Mouse (Mus musculus) CH12.LX (cell line): ENCODE data around the gene Ptprr. TPM values are rescaled to one million over a fixed set of nuclear protein-coding genes. Genes with fewer than 3 reads are reported as not detected.

Experiments
- DNase-seq: peaks from one replicate; pipeline ENCODE4 v3.0.0-alpha.2; 2013; ENCODE audit errors: extremely low read depth
- H3K27ac ChIP-seq: 2 replicates; pipeline ENCODE4 v1.5.1; 2012; ENCODE audit warnings: low read depth, mild to moderate bottlenecking, control low read depth, moderate library complexity; ENCODE audit not compliant: insufficient read depth
- H3K27me3 ChIP-seq: replicated peaks from 2 replicates; pipeline ENCODE3; 2012; ENCODE audit warnings: inconsistent platforms
- H3K36me3 ChIP-seq, 2 experiments: replicated peaks in 1 of 2; 2 replicates each; pipeline versions ENCODE3 to v1.6.1; 2012; ENCODE audit warnings: inconsistent platforms in 1 of 2, low read length in 1 of 2, mild to moderate bottlenecking in 1 of 2, mixed read lengths in 1 of 2, moderate library complexity in 1 of 2; ENCODE audit not compliant: control insufficient read depth in 1 of 2, insufficient read depth in 1 of 2
- H3K4me1 ChIP-seq, 2 experiments: 2 replicates each; pipeline ENCODE4 v1.6.1; 2012; ENCODE audit warnings: inconsistent platforms in 1 of 2, moderate library complexity in 1 of 2; ENCODE audit not compliant: insufficient read depth in 2 of 2, control insufficient read depth in 1 of 2
- H3K4me2 ChIP-seq: 2 replicates; pipeline ENCODE4 v1.6.1; 2012; ENCODE audit warnings: low read depth, mild to moderate bottlenecking, control low read depth; ENCODE audit not compliant: poor library complexity, insufficient read depth, severe bottlenecking
- H3K4me3 ChIP-seq, 3 experiments: fragments of 150-350 bp in 1 of 3; sonication (generic) in 1 of 3; replicated peaks in 1 of 3; 2 replicates each; pipeline versions ENCODE3 to v1.5.1; 2011 to 2012; ENCODE audit warnings: low read depth in 2 of 3, low read length in 2 of 3, mild to moderate bottlenecking in 2 of 3, moderate library complexity in 2 of 3, control low read depth in 1 of 3, improper control_type of control experiment in 1 of 3, inconsistent platforms in 1 of 3, mixed read lengths in 1 of 3; ENCODE audit not compliant: poor library complexity in 1 of 3
- H3K79me2 ChIP-seq: replicated peaks from 2 replicates; pipeline ENCODE4 v1.6.1; 2012; ENCODE audit warnings: mild to moderate bottlenecking, moderate library complexity; ENCODE audit not compliant: control insufficient read depth, poor library complexity, insufficient read depth, severe bottlenecking; ENCODE audit errors: extremely low read depth
- H3K9ac ChIP-seq: 2 replicates; pipeline ENCODE4 v1.6.1; 2012; ENCODE audit warnings: low read depth, mild to moderate bottlenecking, control low read depth, moderate library complexity; ENCODE audit not compliant: insufficient read depth
- H3K9me3 ChIP-seq: replicated peaks from 2 replicates; pipeline ENCODE3; 2012; ENCODE audit warnings: low read length, inconsistent platforms, mixed read lengths
- CTCF ChIP-seq, 2 experiments: IDR thresholded peaks in 1 of 2; conservative IDR thresholded peaks in 1 of 2; 2 replicates each; pipeline ENCODE4 v1.5.1; 2011 to 2012; ENCODE audit warnings: low read depth in 2 of 2, low read length in 2 of 2, improper control_type of control experiment in 1 of 2, inconsistent platforms in 1 of 2, mild to moderate bottlenecking in 1 of 2, moderate library complexity in 1 of 2
- EP300 ChIP-seq: IDR thresholded peaks from 2 replicates; pipeline ENCODE4 v1.6.1; 2011; ENCODE audit warnings: low read length, improper control_type of control experiment
- GABPA ChIP-seq: IDR thresholded peaks from 2 replicates; pipeline ENCODE4 v1.6.1; 2012; ENCODE audit warnings: low read depth, low read length, improper control_type of control experiment, inconsistent platforms; ENCODE audit not compliant: insufficient replicate concordance
- HCFC1 ChIP-seq: IDR thresholded peaks from 2 replicates; pipeline ENCODE4 v1.6.1; 2012; ENCODE audit warnings: low read depth, mild to moderate bottlenecking, inconsistent platforms, low read length, improper control_type of control experiment
- JUND ChIP-seq: conservative IDR thresholded peaks from 2 replicates; pipeline ENCODE4 v1.6.1; 2011; ENCODE audit warnings: low read depth, low read length, improper control_type of control experiment
- PAX5 ChIP-seq: IDR thresholded peaks from 2 replicates; pipeline ENCODE4 v1.6.1; 2012; ENCODE audit warnings: low read length, inconsistent platforms, mixed read lengths
- RAD21 ChIP-seq: IDR thresholded peaks from 2 replicates; pipeline ENCODE4 v1.6.1; 2011; ENCODE audit warnings: low read depth, mild to moderate bottlenecking, low read length, improper control_type of control experiment, moderate library complexity
- RCOR1 ChIP-seq: conservative IDR thresholded peaks from 2 replicates; pipeline ENCODE4 v1.6.1; 2012; ENCODE audit warnings: low read depth, mild to moderate bottlenecking, inconsistent platforms, low read length, improper control_type of control experiment
- SMC3 ChIP-seq: IDR thresholded peaks from 2 replicates; pipeline ENCODE4 v1.6.1; 2011; ENCODE audit warnings: low read depth, low read length, improper control_type of control experiment
- TCF12 ChIP-seq: IDR thresholded peaks from 2 replicates; pipeline ENCODE4 v1.6.1; 2014; ENCODE audit warnings: low read depth, mild to moderate bottlenecking, inconsistent platforms, low read length, improper control_type of control experiment
- USF2 ChIP-seq: conservative IDR thresholded peaks from 2 replicates; pipeline ENCODE4 v1.6.1; 2011; ENCODE audit warnings: low read depth, low read length, improper control_type of control experiment
- ZC3H11A ChIP-seq: IDR thresholded peaks from 2 replicates; pipeline ENCODE4 v1.6.1; 2012; ENCODE audit warnings: low read depth, mild to moderate bottlenecking, inconsistent platforms, low read length, improper control_type of control experiment
- ZMIZ1 ChIP-seq: IDR thresholded peaks from 2 replicates; pipeline ENCODE4 v1.6.1; 2012; ENCODE audit warnings: low read depth, mild to moderate bottlenecking, inconsistent platforms, low read length, improper control_type of control experiment
- ZNF384 ChIP-seq: IDR thresholded peaks from 2 replicates; pipeline ENCODE4 v1.6.1; 2012; ENCODE audit warnings: low read depth, low read length, improper control_type of control experiment, inconsistent platforms
- dilution Hi-C: fragments of 300-500 bp; cut with MboI; formaldehyde crosslinking; loops from 2 replicates; pipeline ENCODE4 v1.14.3; 2020; ENCODE audit warnings: low sequenced_read_pairs; ENCODE audit not compliant: extremely low pct_unique_long_range_greater_than_20kb, extremely low pct_ligation_motif_present
- in situ Hi-C: fragments of 300-500 bp; cut with MboI; formaldehyde crosslinking; loops from 3 replicates; pipeline ENCODE4 v1.14.3; 2019; ENCODE audit warnings: low sequenced_read_pairs, low pct_ligation_motif_present, low pct_unique_long_range_greater_than_20kb, mixed read lengths
- polyA plus RNA-seq: library from polyadenylated mRNA; unstranded; fragments of >175 nt; gene quantifications from 2 replicates; pipeline ENCODE4 v1.2.1, GENCODE M21; 2012; ENCODE audit warnings: low read depth; ENCODE audit not compliant: insufficient read length
- total RNA-seq, 2 experiments: library from RNA; depleted of rRNA; stranded (reverse); fragments of 300-350 nt in 1 of 2; fragments of >200 nt in 1 of 2; gene quantifications; 2 replicates each; pipeline ENCODE4 v1.2.3; 2012 to 2014

Ptprr gene
- total and polyA plus RNA-seq, 3 experiments = 0.51 to 1.9 (median 0.81) TPM

GRCm38 (mm10) chr10:116207987-116208726 lies 190.1 kb downstream of the Ptprr start:
- Histone ChIP-seq H3K4me2 (no peak overlapping the region), H3K36me3 (no peaks in the 10 kb centered on the region), H3K27me3 (no peaks in the 10 kb centered on the region), H3K9ac (no peak overlapping the region), H3K27ac (no peak overlapping the region), H3K4me1 (no peaks in the 10 kb centered on the region), H3K4me3 (no peak overlapping the region), H3K79me2 (no peaks in the 10 kb centered on the region), H3K9me3 (no peaks in the 10 kb centered on the region)
- in situ Hi-C loops (loop anchor here (10.0 kb wide), 1 partner anchor 117 kb away; no protein-coding TSS in a partner anchor), dilution Hi-C loops (no loop called here)
- peak; percentile 64 for DNase-seq
- TF ChIP-seq RCOR1 (no peak), RAD21 (peak; percentile 85), ZC3H11A (0 out of 2 replicates have a peak, but pooled peaks have one; percentile 7), ZNF384 (peak; percentile 96), JUND (no peak; the same call in 1 of the 2 replicates), SMC3 (peak; percentile 69), CTCF (conservative IDR thresholded peaks at IDR 0.05 in 1 of 2, IDR thresholded peaks at IDR 0.05 in 1 of 2; ENCODE audit: low read depth in 2 of 2, low read length in 2 of 2) (peak; percentile 93 to 95), EP300 (no peak)

- Histone ChIP-seq H3K4me2 (no peak overlapping the region), H3K27ac (no peak overlapping the region), H3K4me3 (no peak overlapping the region), H3K9me3 (no peaks in the 10 kb centered on the region), H3K36me3 (no peaks in the 10 kb centered on the region), H3K9ac (no peak overlapping the region), H3K27me3 (no peaks in the 10 kb centered on the region), H3K79me2 (no peaks in the 10 kb centered on the region), H3K4me1 (no peaks in the 10 kb centered on the region)
- dilution Hi-C loops (no loop called here), in situ Hi-C loops (loop anchor here (10.0 kb wide), 1 partner anchor 116 kb away; no protein-coding TSS in a partner anchor)
- DNase-seq = no peak
- no peak for TF ChIP-seq GABPA
- TF ChIP-seq ZMIZ1 = no peak
- TF ChIP-seq PAX5 = no peak
- no peak for TF ChIP-seq USF2
- TF ChIP-seq TCF12 = no peak
- TF ChIP-seq HCFC1 = no peak
These were observed 190.7 kb downstream of the Ptprr start for GRCm38 (mm10) chr10:116208727-116209115.
